Mouse (Mus musculus) thymus, adult 2 months (tissue): ENCODE results near the gene Mylk3. TPM values are rescaled to one million over a fixed set of nuclear protein-coding genes. Genes with fewer than 3 reads are reported as not detected.

Experiments used
- DNase-seq: peaks from one replicate; pipeline ENCODE4 v3.0.0; 2021
- H3K27ac ChIP-seq: fragments of 200-500 bp; 2 replicates; pipeline ENCODE4 v1.5.1; 2012; ENCODE audit warnings: low read length, control low read depth; ENCODE audit not compliant: control insufficient read depth, insufficient read depth
- H3K27me3 ChIP-seq: fragments of 200-500 bp; 2 replicates; pipeline ENCODE4 v1.6.1; 2012; ENCODE audit warnings: mild to moderate bottlenecking, low read length, moderate library complexity, mixed read lengths; ENCODE audit not compliant: control insufficient read depth, insufficient read depth
- H3K36me3 ChIP-seq: fragments of 200-500 bp; 2 replicates; pipeline ENCODE4 v1.6.1; 2012; ENCODE audit warnings: mild to moderate bottlenecking, low read length, moderate library complexity; ENCODE audit not compliant: control insufficient read depth, insufficient read depth
- H3K4me1 ChIP-seq: fragments of 200-500 bp; replicated peaks from 2 replicates; pipeline ENCODE4 v1.6.1; 2012; ENCODE audit warnings: low read length; ENCODE audit not compliant: control insufficient read depth, insufficient read depth
- H3K4me3 ChIP-seq: fragments of 200-500 bp; 2 replicates; pipeline ENCODE4 v1.5.1; 2012; ENCODE audit warnings: mild to moderate bottlenecking, low read length, control low read depth, moderate library complexity; ENCODE audit not compliant: control insufficient read depth, insufficient read depth
- CTCF ChIP-seq: fragments of 200-500 bp; IDR thresholded peaks from 2 replicates; pipeline ENCODE4 v1.5.1; 2012; ENCODE audit warnings: mild to moderate bottlenecking, control low read depth, low read length, moderate library complexity, borderline replicate concordance; ENCODE audit not compliant: control insufficient read depth, poor library complexity, insufficient read depth; ENCODE audit errors: extremely low read depth
- POLR2A ChIP-seq: fragments of 200-500 bp; IDR thresholded peaks from 2 replicates; pipeline ENCODE4 v1.6.1; 2012; ENCODE audit warnings: mild to moderate bottlenecking, low read length, control low read depth, moderate library complexity; ENCODE audit not compliant: control insufficient read depth, poor library complexity, insufficient read depth; ENCODE audit errors: extremely low read depth
- whole genome bisulfite sequencing: fragments of 180-500 bp; shearing (Covaris S2); methylation state at CpG from one replicate; pipeline ENCODE4 v1.1.7; 2018; 5-methylcytosine and 5-hydroxymethylcytosine counted together
- polyA plus RNA-seq: library from polyadenylated mRNA; depleted of rRNA; stranded (reverse); fragments of >200 nt; gene quantifications from 2 replicates; pipeline ENCODE4 v1.2.3, GENCODE M21; 2012; rRNA removed

Gene Mylk3
- polyA plus RNA-seq, result 0.56 and 9.0 TPM in 2 replicates

GRCm38 (mm10) chr8:85386205-85386604 lies at the start of gene Mylk3:
TSS of gene Mylk3 (minus strand) at chr8:85386345.
- TF ChIP-seq POLR2A, result no peak
- TF ChIP-seq CTCF, result no peak
- H3K4me3 ChIP-seq, result no peak within 1 kb of the TSS
- no peaks in the 10 kb centered on the region for H3K4me1 ChIP-seq
- no peak for DNase-seq
- 67% methylated on average over 6 of the region's 6 CpGs for WGBS
- no peaks in the 10 kb centered on the region for H3K36me3 ChIP-seq
- H3K27ac ChIP-seq, result no peak within 1 kb of the TSS
- no peaks in the 10 kb centered on the region for H3K27me3 ChIP-seq

GRCm38 (mm10) chr8:85435736-85436135 lies 49.6 kb upstream of the Mylk3 start:
- Histone ChIP-seq H3K36me3 (no peaks in the 10 kb centered on the region), H3K27ac (no peak overlapping the region), H3K4me1 (peaks cover 3% of the 10 kb centered on the region; the same call in 1 of the 2 replicates), H3K27me3 (no peaks in the 10 kb centered on the region), H3K4me3 (no peak overlapping the region)
- DNase-seq, result no peak
- no peak for TF ChIP-seq POLR2A
- no peak for TF ChIP-seq CTCF
- 78% methylated on average over 5 of the region's 5 CpGs for WGBS

DNA sequence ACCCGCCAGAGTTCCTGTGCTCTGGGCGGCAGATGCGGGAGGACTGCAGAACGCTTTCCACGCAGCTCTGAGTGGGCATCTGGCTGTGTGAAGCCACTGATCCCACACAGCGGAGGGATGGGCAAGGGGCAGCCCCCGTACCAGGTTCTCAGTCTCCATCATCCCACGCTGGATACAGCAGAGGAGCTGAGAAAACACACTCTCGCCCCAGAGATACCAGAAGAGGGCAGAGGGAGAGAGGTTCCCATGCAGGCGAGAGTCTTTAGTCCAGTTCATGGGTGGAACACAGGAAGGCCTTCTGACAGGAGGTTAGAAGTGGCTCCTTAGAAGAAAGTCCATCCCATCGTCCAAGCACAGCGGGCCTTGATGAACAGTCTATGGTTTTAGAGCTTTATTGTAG lies 48.7 kb upstream of the Mylk3 start:
- no peak overlapping the region for H3K4me3 ChIP-seq
- no peak for TF ChIP-seq POLR2A
- no peak for TF ChIP-seq CTCF
- DNase-seq, result no peak
- peaks cover 5% of the 10 kb centered on the region; the same call in 1 of the 2 replicates for H3K4me1 ChIP-seq
- WGBS, result 94% methylated on average over 12 of the region's 12 CpGs
- H3K27me3 ChIP-seq, result no peaks in the 10 kb centered on the region
- H3K36me3 ChIP-seq, result no peaks in the 10 kb centered on the region
- H3K27ac ChIP-seq, result no peak overlapping the region

DNA sequence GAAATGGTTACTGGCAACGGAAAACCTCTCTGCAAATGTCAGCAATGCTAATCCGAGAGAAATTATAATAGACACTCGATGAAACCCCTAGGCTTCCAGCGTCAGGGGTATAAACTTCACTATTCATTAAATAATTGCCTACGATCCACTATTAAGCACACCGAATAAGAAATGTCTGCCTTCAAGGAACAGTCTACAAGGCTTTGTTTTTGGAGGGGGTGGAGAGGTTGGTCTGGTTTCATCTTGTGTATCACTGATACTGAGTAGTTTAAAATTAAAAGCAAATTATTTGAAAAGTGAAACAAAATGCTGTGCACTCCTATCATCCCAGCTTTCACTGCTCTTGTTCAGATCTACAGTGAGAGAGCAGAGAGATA lies 46.9 kb upstream of the Mylk3 start:
- Histone ChIP-seq H3K4me3 (no peak overlapping the region), H3K36me3 (no peaks in the 10 kb centered on the region), H3K4me1 (peaks cover 5% of the 10 kb centered on the region; the same call in 1 of the 2 replicates), H3K27me3 (no peaks in the 10 kb centered on the region), H3K27ac (no peak overlapping the region)
- DNase-seq, result no peak
- WGBS, result under 1% methylated on average over 6 of the region's 6 CpGs
- TF ChIP-seq POLR2A (no peak), CTCF (no peak)

GRCm38 (mm10) chr8:85432168-85433016 lies 46.2 kb upstream of the Mylk3 start, which contains the start of gene 4921524J17Rik:
TSS of gene 4921524J17Rik (minus strand) at chr8:85432833.
- Histone ChIP-seq H3K4me3 (peak within 1 kb of the TSS; percentile 56), H3K27me3 (no peaks in the 10 kb centered on the region), H3K4me1 (peaks cover 5% of the 10 kb centered on the region; the same call in 1 of the 2 replicates), H3K27ac (peak within 1 kb of the TSS; percentile 59; the same call in 1 of the 2 replicates), H3K36me3 (no peaks in the 10 kb centered on the region)
- peak; percentile 95 for TF ChIP-seq POLR2A
- TF ChIP-seq CTCF, result peak; percentile 76; the same call in 1 of the 2 replicates
- peak; percentile 97 for DNase-seq
- under 1% methylated on average over 82 of the region's 85 CpGs for WGBS

DNA sequence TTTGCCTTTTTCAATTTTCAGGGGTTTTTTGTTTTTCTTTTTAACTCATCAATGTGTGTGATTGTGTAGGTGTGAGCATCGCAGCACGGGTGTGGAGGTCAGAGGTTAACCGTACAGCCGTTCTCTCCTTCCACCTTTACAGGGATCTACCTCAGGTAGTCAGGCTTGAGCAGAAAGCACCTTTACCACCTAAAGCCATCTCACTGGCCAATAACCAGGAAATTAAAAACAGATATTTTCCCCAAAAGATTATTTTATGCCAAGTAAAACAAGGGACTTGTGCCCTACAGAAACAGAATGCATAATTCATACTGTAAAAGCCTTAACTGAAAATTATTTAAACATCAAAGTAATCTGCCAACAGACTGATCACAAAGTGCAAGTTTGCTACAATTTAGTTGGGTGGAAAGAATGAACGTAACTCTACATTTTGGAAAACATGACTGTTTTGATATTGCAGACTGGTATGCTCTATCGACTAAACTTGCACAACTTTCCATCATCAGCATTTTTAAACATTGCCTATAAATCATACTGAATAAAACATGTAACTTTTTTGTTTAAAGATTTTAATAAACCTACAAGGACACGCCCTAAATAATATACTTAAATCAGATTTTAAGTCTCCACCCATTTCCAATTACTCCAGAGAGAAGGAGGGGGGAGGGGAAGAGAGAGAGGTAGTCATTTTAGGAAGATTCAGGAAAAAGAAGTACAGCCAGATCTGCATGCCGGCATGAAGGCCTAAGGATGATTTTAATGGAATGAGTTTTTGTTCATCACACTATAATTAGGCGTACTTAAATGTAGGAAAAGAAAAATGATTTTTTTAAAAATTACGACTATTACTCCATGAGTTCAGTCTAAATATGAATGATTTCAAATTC lies 45.4 kb upstream of the Mylk3 start:
- Histone ChIP-seq H3K27me3 (no peaks in the 10 kb centered on the region), H3K27ac (no peak overlapping the region; the same call in 1 of the 2 replicates), H3K36me3 (no peaks in the 10 kb centered on the region), H3K4me3 (peak overlapping the region; percentile 56), H3K4me1 (peaks cover 5% of the 10 kb centered on the region; the same call in 1 of the 2 replicates)
- WGBS, result 16% methylated on average over 10 of the region's 10 CpGs
- no peak for DNase-seq
- no peak for TF ChIP-seq POLR2A
- TF ChIP-seq CTCF, result no peak
